Mouse (Mus musculus) thymus, adult 2 months (tissue): ENCODE measurements around the gene Tbx3.

Experiments used
- CTCF ChIP-seq: fragments of 200-500 bp; IDR thresholded peaks from 2 replicates; pipeline ENCODE4 v1.5.1; 2012; ENCODE audit warnings: mild to moderate bottlenecking, control low read depth, low read length, moderate library complexity, borderline replicate concordance; ENCODE audit not compliant: control insufficient read depth, poor library complexity, insufficient read depth; ENCODE audit errors: extremely low read depth
- POLR2A ChIP-seq: fragments of 200-500 bp; IDR thresholded peaks from 2 replicates; pipeline ENCODE4 v1.6.1; 2012; ENCODE audit warnings: mild to moderate bottlenecking, low read length, control low read depth, moderate library complexity; ENCODE audit not compliant: control insufficient read depth, poor library complexity, insufficient read depth; ENCODE audit errors: extremely low read depth

DNA sequence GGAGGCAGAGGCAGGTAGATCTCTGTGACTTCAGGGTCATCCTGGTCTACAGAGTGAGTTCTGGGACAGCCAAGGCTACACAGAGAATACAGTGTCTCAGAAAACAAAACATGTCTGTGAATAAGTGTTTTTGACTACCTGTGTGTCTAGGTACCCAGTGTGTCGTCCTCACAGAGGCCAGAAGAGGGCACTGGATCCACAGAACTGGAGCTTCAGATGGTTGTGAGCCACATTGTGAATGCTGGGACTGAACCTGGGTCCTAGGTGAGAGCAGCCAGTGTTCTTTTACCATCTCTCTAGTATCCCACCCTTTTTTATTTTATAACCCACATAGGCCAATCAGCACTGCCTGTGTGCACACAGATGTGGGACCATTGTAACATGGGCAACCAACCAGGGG lies 32.6 kb downstream of the Tbx3 start:
- TF ChIP-seq CTCF: no peak
- no peak for TF ChIP-seq POLR2A
